Mouse (Mus musculus) liver, postnatal 0 days (tissue): ENCODE measurements around the gene Nudt4. TPM values are rescaled to one million over a fixed set of nuclear protein-coding genes. Genes with fewer than 3 reads are reported as not detected.

Experiments used
- ATAC-seq: fragments of 200-750 bp; cut with Nextera tagmentation; 2 replicates; pipeline ENCODE4 v1.8.0; 2017; ENCODE audit warnings: mild to moderate bottlenecking, moderate library complexity
- DNase-seq: peaks from one replicate; pipeline ENCODE4 v3.0.0-alpha.2; 2016
- H3K27ac ChIP-seq: fragments of 300-500 bp; sonication (generic); 2 replicates; pipeline ENCODE4 v1.5.1; 2014; ENCODE audit warnings: antibody characterized with exemption, moderate library complexity, mild to moderate bottlenecking, low read depth
- H3K27me3 ChIP-seq: fragments of 300-500 bp; sonication (generic); 2 replicates; pipeline ENCODE4 v1.6.1; 2014; ENCODE audit warnings: low read length, control low read depth, mixed read lengths; ENCODE audit not compliant: insufficient read depth
- H3K36me3 ChIP-seq: fragments of 300-500 bp; sonication (generic); replicated peaks from 2 replicates; pipeline ENCODE4 v1.6.1; 2014; ENCODE audit warnings: mild to moderate bottlenecking, control low read depth, low read length, moderate library complexity, mixed read lengths; ENCODE audit not compliant: insufficient read depth
- H3K4me1 ChIP-seq: fragments of 300-500 bp; sonication (generic); 2 replicates; pipeline ENCODE4 v1.6.1; 2014; ENCODE audit warnings: antibody characterized with exemption, mild to moderate bottlenecking, control low read depth; ENCODE audit not compliant: insufficient read depth
- H3K4me2 ChIP-seq: fragments of 300-500 bp; sonication (generic); 2 replicates; pipeline ENCODE4 v1.6.1; 2014; ENCODE audit warnings: low read depth, mild to moderate bottlenecking, low read length, moderate library complexity, mixed read lengths
- H3K4me3 ChIP-seq: fragments of 300-500 bp; sonication (generic); 2 replicates; pipeline ENCODE4 v1.5.1; 2014; ENCODE audit warnings: low read depth, low read length
- H3K9ac ChIP-seq: fragments of 300-500 bp; sonication (generic); replicated peaks from 2 replicates; pipeline ENCODE4 v1.6.1; 2014; ENCODE audit warnings: mild to moderate bottlenecking, moderate library complexity
- H3K9me3 ChIP-seq: fragments of 300-500 bp; sonication (generic); 2 replicates; pipeline ENCODE4 v1.6.1; 2016; ENCODE audit warnings: mild to moderate bottlenecking, control low read depth, low read length, mixed read lengths
- CTCF ChIP-seq: sonication (generic); IDR thresholded peaks from 2 replicates; pipeline ENCODE4 v1.5.1; 2016; ENCODE audit warnings: antibody characterized with exemption, low read depth
- EP300 ChIP-seq: IDR thresholded peaks from 2 replicates; pipeline ENCODE4 v1.6.1; 2016; ENCODE audit warnings: antibody characterized with exemption, low read depth, mild to moderate bottlenecking
- WGBS: fragments of 180-500 bp; shearing (Covaris S2); extraction: QIAGEN DNeasy Blood & Tissue Kit; methylation state at CpG from one replicate; pipeline ENCODE4 v1.1.7; 2014; ENCODE audit not compliant: insufficient replicate concordance; 5-methylcytosine and 5-hydroxymethylcytosine counted together
- polyA plus RNA-seq: library from polyadenylated mRNA; unstranded; fragments of >200 nt; fragmentation: Nextera tagmentation; extraction: Ambion mirVana; gene quantifications from 2 replicates; pipeline ENCODE4 v1.2.1, GENCODE M21; 2015

Gene Nudt4
- polyA plus RNA-seq, 1 experiment from 2014 or later = 52.9 TPM

DNA sequence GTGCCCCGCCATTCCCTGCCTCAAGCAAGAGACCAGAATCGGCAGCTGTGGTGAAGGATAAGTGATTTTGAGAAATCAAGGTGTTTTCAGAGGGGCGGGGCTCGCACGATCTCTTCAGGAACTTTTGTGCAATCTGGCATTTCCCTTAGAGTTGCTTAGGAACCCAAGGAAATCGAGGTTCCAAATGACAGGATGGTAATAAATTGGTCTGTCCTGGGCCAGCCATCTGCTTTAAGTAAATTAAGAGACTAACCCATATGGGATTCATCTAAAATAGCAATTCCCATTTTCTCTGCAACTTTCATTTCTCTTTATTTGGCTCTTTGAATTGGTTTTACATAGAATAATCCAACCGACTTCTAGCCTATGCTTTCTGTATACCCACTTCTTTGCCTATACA, 35.8 kb upstream of the Nudt4 start:
- no peaks in the 10 kb centered on the region for H3K27me3 ChIP-seq
- ATAC-seq = no peak
- TF ChIP-seq EP300 (no peak), CTCF (no peak)
- H3K36me3 ChIP-seq = no peaks in the 10 kb centered on the region
- no peak overlapping the region for H3K4me3 ChIP-seq
- no peak overlapping the region for H3K27ac ChIP-seq
- no peak overlapping the region for H3K9ac ChIP-seq
- H3K4me1 ChIP-seq = no peaks in the 10 kb centered on the region
- no peak overlapping the region for H3K4me2 ChIP-seq
- DNase-seq = no peak
- H3K9me3 ChIP-seq = no peaks in the 10 kb centered on the region
- 73% methylated on average over 7 of the region's 7 CpGs for WGBS

- Histone ChIP-seq H3K27me3 (no peaks in the 10 kb centered on the region), H3K9me3 (no peaks in the 10 kb centered on the region), H3K27ac (no peak overlapping the region), H3K9ac (no peak overlapping the region), H3K36me3 (no peaks in the 10 kb centered on the region), H3K4me2 (no peak overlapping the region), H3K4me1 (no peaks in the 10 kb centered on the region), H3K4me3 (no peak overlapping the region)
- ATAC-seq (no peak), DNase-seq (no peak)
- TF ChIP-seq CTCF = no peak
- no peak for TF ChIP-seq EP300
- 78% methylated on average over 15 of the region's 15 CpGs for WGBS
Measured at GRCm38 (mm10) chr10:95598056-95598587, 34.2 kb upstream of the Nudt4 start.

GRCm38 (mm10) chr10:95595852-95596639, 32.1 kb upstream of the Nudt4 start:
- no peaks in the 10 kb centered on the region for H3K9me3 ChIP-seq
- H3K4me2 ChIP-seq = no peak overlapping the region
- no peak for DNase-seq
- 54% methylated on average over 8 of the region's 8 CpGs for WGBS
- no peak overlapping the region for H3K27ac ChIP-seq
- no peak overlapping the region for H3K4me3 ChIP-seq
- H3K36me3 ChIP-seq = no peaks in the 10 kb centered on the region
- TF ChIP-seq EP300 (no peak), CTCF (no peak)
- ATAC-seq = peak; percentile 55; the same call in 1 of the 2 replicates
- no peaks in the 10 kb centered on the region for H3K4me1 ChIP-seq
- no peaks in the 10 kb centered on the region for H3K27me3 ChIP-seq
- no peak overlapping the region for H3K9ac ChIP-seq

GRCm38 (mm10) chr10:95594414-95594813, 30.5 kb upstream of the Nudt4 start:
- Histone ChIP-seq H3K36me3 (no peaks in the 10 kb centered on the region), H3K4me1 (no peaks in the 10 kb centered on the region), H3K9me3 (no peaks in the 10 kb centered on the region), H3K4me2 (no peak overlapping the region), H3K27ac (no peak overlapping the region), H3K27me3 (no peaks in the 10 kb centered on the region), H3K4me3 (no peak overlapping the region), H3K9ac (no peak overlapping the region)
- ATAC-seq = no peak
- WGBS = 46% methylated on average over 11 of the region's 11 CpGs
- no peak for TF ChIP-seq EP300
- no peak for TF ChIP-seq CTCF
- DNase-seq = no peak

- H3K4me1 ChIP-seq = no peaks in the 10 kb centered on the region
- H3K4me3 ChIP-seq = no peak overlapping the region
- H3K9ac ChIP-seq = no peak overlapping the region
- no peaks in the 10 kb centered on the region for H3K36me3 ChIP-seq
- H3K27ac ChIP-seq = no peak overlapping the region
- no peaks in the 10 kb centered on the region for H3K9me3 ChIP-seq
- H3K4me2 ChIP-seq = no peak overlapping the region
- WGBS = 73% methylated on average over 4 of the region's 4 CpGs
- H3K27me3 ChIP-seq = no peaks in the 10 kb centered on the region
- ATAC-seq (no peak), DNase-seq (no peak)
- TF ChIP-seq EP300 (no peak), CTCF (no peak)
Measured at GRCm38 (mm10) chr10:95591257-95591656, 27.3 kb upstream of the Nudt4 start.

- no peak for DNase-seq
- no peak overlapping the region for H3K4me3 ChIP-seq
- TF ChIP-seq EP300 = no peak
- no peak for TF ChIP-seq CTCF
- no peak overlapping the region for H3K27ac ChIP-seq
- ATAC-seq = no peak
- no peak overlapping the region for H3K4me2 ChIP-seq
- no peaks in the 10 kb centered on the region for H3K27me3 ChIP-seq
- no peaks in the 10 kb centered on the region for H3K36me3 ChIP-seq
- no peaks in the 10 kb centered on the region for H3K9me3 ChIP-seq
- H3K9ac ChIP-seq = no peak overlapping the region
- no peaks in the 10 kb centered on the region for H3K4me1 ChIP-seq
- WGBS = 60% methylated on average over 6 of the region's 6 CpGs
Measured at GRCm38 (mm10) chr10:95590196-95590595, 26.2 kb upstream of the Nudt4 start.
